In the genomic region with DNA sequence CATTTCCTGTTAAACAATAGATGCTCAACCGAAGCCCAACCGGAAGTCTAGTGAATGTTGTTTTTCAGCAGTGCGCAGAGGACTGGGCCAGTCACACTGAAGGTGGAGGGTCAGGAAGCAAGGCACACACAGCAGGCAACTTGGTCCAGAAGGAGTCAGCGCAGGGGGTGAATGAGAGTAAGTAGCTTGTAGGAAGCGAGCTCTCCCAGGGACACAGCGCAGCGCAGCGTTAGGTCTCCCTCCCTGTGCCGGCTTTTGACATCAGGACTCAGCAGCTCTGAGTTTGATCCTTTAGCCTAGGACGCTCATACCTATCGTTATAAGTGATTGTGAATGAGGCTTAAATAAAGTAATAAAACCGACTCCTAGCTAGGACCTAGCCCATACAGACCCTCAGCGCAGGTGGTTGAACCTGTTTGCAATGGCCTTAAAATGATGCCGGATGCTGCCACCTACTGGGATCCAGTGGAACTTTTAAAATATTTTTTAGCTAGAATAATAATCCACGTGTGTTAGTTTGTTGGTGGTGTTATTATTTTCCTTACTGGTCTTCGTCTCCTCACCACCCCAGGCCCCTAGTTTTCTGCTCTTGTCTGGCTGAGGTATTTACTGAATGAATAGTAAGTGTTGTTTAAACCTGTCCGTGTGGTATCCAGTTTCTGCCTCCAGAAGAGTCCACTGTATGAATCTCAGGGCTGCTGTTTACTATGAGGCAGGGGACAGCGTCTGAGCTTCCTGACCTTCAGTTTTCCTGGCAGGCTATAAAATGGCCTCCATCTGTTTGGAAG, we compare ENCODE assay signal across 8 mouse cellular contexts.
A peak's percentile ranks its signal among the peaks of the same experiment; 100 is the strongest.
DNase-seq lines count a peak whose midpoint lies in the region; ATAC-seq and TF ChIP-seq lines count a peak whose summit lies in the region.

No protein-coding gene starts in this region.

- peak; percentile 42 for DNase-seq in urinary bladder, postnatal 25 days (ENCODE audit: low spot score)
- DNase-seq in urinary bladder, postnatal 4 days (ENCODE audit: low spot score in 2 of 2) = no peak
- peak; percentile 50 to 68 for DNase-seq in cerebellum, postnatal 36 days
- peak; percentile 22 to 72 for DNase-seq in heart, adult 18-20 months
- DNase-seq in kidney, adult 11 months = peak; percentile 17
- DNase-seq in limb, embryonic 14.5 days (ENCODE audit: low spot score) = peak; percentile 60
- DNase-seq in splenic B cell, adult 2 months (ENCODE audit: low read depth, low spot score) = peak; percentile 82

- no peak overlapping the region for H3K9ac ChIP-seq in limb, embryonic 14.5 days (ENCODE audit: low read depth, low read length, severe bottlenecking)
- 0 out of 2 replicates have a peak overlapping the region, but pooled peaks have one; percentile 9 for H3K9ac ChIP-seq in midbrain, embryonic 15.5 days

- WGBS in limb, embryonic 14.5 days = 15% methylated on average over 18 of the region's 18 CpGs
- WGBS in midbrain, embryonic 15.5 days = 13% methylated on average over 18 of the region's 18 CpGs

- H3K9me3 ChIP-seq in limb, embryonic 14.5 days (ENCODE audit: control insufficient read depth, low read length) = no peaks in the 10 kb centered on the region
- no peaks in the 10 kb centered on the region for H3K9me3 ChIP-seq in midbrain, embryonic 15.5 days

- H3K4me2 ChIP-seq in limb, embryonic 14.5 days (replicated peaks; ENCODE audit: low read depth, low read length, severe bottlenecking) = peak overlapping the region; percentile 36
- H3K4me2 ChIP-seq in midbrain, embryonic 15.5 days = peak overlapping the region; percentile 55

- no peaks in the 10 kb centered on the region for H3K27me3 ChIP-seq in limb, embryonic 14.5 days (ENCODE audit: control insufficient read depth, insufficient read depth, low read length)
- no peaks in the 10 kb centered on the region for H3K27me3 ChIP-seq in midbrain, embryonic 15.5 days (replicated peaks)
- H3K27me3 ChIP-seq in splenic B cell, adult 2 months (ENCODE audit: control insufficient read depth, insufficient read depth, low read length, poor library complexity, severe bottlenecking) = no peaks in the 10 kb centered on the region

- no peaks in the 10 kb centered on the region for H3K36me3 ChIP-seq in limb, embryonic 14.5 days (ENCODE audit: control insufficient read depth, insufficient read depth, low read length)
- no peaks in the 10 kb centered on the region for H3K36me3 ChIP-seq in midbrain, embryonic 15.5 days (replicated peaks)
- H3K36me3 ChIP-seq in splenic B cell, adult 2 months (ENCODE audit: control insufficient read depth, insufficient read depth, low read length, poor library complexity, severe bottlenecking) = no peaks in the 10 kb centered on the region

- no peaks in the 10 kb centered on the region for H3K4me1 ChIP-seq in limb, embryonic 14.5 days (ENCODE audit: control insufficient read depth, insufficient read depth, low read length)
- peaks cover 3% of the 10 kb centered on the region; the same call in 1 of the 2 replicates for H3K4me1 ChIP-seq in midbrain, embryonic 15.5 days

- no peak for TF ChIP-seq POLR2A in limb, embryonic 14.5 days (IDR thresholded peaks at IDR 0.05; ENCODE audit: borderline replicate concordance, extremely low read depth, insufficient read depth, insufficient read length)

- H3K4me3 ChIP-seq in limb, embryonic 14.5 days (replicated peaks; ENCODE audit: low read length) = no peak overlapping the region
- H3K4me3 ChIP-seq in midbrain, embryonic 15.5 days = peak overlapping the region; percentile 31

- ATAC-seq in limb, embryonic 14.5 days (ENCODE audit: low FRiP score, low read depth) = peak; percentile 53; the same call in 1 of the 2 replicates
- peak; percentile 88 for ATAC-seq in midbrain, embryonic 15.5 days (replicated peaks)

- no peak overlapping the region for H3K27ac ChIP-seq in limb, embryonic 14.5 days (replicated peaks; ENCODE audit: low read depth, low read length)
- H3K27ac ChIP-seq in midbrain, embryonic 15.5 days = no peak overlapping the region

Comparison
In these comparisons a context has a peak if more than half of its experiments do, and no peak if none do; other contexts are left out.
1. DNase-seq: peak in urinary bladder, postnatal 25 days (single experiment), cerebellum, postnatal 36 days (2 of 2), heart, adult 18-20 months (2 of 2), kidney, adult 11 months (single experiment), limb, embryonic 14.5 days (single experiment) and splenic B cell, adult 2 months (single experiment); none in urinary bladder, postnatal 4 days (0 of 2).